Mouse (Mus musculus) T-helper 1 cell (primary cell): ENCODE results near the gene Lalba.
"Not testable (repeated sequence)": the region's sequence is repeated elsewhere in the genome, so short reads cannot be mapped to it uniquely, and the experiment has no call there.

Experiments
- in situ Hi-C: fragments of 300-600 bp; cut with MboI, MseI; formaldehyde crosslinking; loops from one replicate; pipeline ENCODE4 v1.15.1; 2025; ENCODE audit warnings: high pct_unique_total_duplicates

Gene Lalba

DNA sequence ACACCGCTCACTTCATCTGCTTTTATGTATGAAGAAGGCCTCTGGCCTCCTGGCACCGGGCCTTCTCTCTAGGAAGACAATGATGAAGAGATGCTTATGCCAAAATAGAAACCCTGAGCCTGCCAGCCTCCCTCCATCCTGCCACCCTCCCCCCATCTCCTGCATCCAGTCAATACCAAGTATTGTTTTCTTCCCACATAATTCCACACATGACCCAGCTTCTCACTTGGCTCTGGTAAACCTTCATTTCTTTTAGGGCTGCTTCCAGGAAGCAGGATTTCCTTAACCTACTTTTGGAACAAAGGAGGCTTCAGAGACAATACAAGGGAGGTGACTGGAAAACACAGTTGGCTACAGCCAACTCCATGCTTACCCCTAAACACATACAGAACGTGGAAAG is at the start of gene Lalba:
Gene Lalba (minus strand): TSS at position 21 of the 400 bp plus-strand sequence.
- in situ Hi-C loops = no loop called here

DNA sequence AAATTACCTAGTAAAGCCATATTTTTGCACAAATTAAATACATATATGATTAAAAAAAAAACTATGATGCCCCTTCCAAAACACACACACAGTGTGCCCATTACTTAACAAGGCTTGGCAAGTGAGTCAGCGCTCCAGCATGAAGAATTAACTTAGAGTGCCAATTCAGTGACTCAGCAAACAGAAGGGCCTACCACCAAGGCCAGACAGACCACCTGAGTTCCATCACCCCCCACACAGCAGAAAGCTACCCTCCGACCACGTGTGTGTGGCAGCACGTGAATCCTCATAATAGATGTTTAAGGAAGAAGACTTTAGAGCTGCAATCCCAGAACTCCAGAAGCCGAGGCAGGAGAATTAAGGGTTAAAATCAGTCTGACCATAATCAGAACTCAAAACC is 49.8 kb upstream of the Lalba start:
- in situ Hi-C loops = loop anchor here (25.0 kb wide), 1 partner anchor 1455 kb away; no protein-coding TSS in a partner anchor

DNA sequence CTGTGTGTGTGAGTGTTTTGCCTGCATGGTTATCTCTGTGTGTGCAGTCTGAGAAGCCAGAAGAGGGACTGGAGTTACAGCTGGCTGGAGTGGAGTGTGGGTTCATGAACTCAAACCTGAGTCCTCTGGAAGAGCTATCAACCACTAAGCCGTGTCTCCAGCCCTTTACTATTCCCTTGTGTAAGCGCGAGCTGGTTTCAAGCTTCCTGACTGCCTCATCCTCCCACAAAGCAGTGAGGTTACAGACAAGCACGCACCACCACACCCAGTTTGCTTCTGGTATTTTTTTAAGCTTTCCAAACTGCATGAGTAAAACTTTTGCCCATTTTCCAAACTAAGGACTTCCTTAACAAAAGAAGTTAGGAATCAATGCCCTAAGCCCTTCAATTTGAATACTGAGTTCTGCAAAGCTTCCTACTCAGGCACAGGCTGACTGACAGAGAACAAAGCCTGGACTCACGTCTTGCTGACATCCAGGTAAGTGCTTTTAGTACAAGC is 45.6 kb upstream of the Lalba start:
- in situ Hi-C loops = loop anchor here (25.0 kb wide), 1 partner anchor 1459 kb away; no protein-coding TSS in a partner anchor

- in situ Hi-C loops = loop anchor here (25.0 kb wide), 1 partner anchor 1460 kb away; no protein-coding TSS in a partner anchor
Measured at GRCm38 (mm10) chr15:98527056-98527771, 44.7 kb upstream of the Lalba start.

DNA sequence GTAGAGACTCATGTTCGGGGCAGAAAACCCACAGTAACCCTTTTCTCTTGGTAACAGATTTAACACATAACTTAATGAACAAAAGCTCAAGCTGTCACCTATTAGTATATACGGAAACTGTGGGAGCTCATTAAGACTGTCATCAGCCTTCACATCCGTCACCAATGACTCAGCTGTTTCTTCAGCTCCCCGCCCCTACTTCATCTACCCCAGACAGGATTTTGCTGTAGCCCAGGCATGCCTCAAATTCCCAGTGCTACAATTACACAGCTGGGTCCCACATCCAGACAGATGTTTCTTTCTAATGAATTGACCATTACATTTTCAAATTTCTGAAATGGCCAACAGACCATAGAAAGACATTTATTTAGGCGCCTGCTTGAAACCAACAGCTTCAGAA is 43.5 kb upstream of the Lalba start:
- in situ Hi-C loops = loop anchor here (25.0 kb wide), 1 partner anchor 1461 kb away; no protein-coding TSS in a partner anchor

- in situ Hi-C loops = no loop called here
Measured at GRCm38 (mm10) chr15:98521245-98521644, 38.7 kb upstream of the Lalba start.

DNA sequence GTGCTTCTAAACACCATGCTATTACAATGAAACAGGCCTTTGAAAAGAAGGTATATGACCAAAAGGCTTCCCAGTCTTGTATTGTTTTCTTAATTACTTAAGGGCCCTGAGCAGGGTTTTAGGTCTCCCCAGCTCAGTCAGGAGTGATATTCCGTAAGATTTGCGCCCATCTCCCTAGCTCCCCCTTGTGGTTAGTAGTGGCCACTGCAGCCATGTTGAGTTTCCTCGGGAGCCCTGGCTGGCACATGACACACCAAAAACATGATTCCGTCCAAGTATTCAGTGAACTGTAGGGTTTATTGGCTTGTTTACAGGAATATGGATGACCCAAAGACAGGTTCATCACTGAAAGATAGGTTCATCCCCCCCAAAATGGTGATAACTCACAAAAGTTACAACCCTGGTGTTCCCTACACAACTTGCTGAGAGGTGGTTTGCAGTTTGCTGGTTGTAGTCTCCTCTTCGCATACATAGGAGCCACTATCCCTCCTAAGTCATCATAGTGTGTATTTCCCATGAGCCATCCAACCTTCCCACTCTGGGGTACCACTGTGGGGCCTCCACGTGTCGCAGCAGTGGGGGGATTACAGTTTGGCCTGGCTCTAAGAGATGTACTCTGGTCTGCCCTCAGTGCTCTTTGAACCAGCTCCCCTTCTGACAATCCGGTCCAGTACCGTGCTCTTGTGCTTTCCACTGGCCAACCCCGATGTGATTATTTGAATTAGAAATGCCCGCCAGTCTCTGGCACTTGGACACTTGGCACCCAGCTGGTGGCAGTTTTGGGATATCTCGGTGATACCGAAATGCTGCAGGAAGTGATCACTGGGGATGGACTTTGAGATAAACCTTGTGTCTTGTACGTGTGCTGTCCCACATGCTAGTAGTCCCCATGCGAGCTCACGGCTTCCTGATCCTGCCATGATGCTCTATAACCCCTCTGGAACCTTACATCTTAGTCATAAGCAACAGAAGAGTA is 35.1 kb upstream of the Lalba start:
- in situ Hi-C loops = no loop called here

- in situ Hi-C loops = not testable (repeated sequence)
Measured at GRCm38 (mm10) chr15:98514845-98515244, 32.3 kb upstream of the Lalba start.

DNA sequence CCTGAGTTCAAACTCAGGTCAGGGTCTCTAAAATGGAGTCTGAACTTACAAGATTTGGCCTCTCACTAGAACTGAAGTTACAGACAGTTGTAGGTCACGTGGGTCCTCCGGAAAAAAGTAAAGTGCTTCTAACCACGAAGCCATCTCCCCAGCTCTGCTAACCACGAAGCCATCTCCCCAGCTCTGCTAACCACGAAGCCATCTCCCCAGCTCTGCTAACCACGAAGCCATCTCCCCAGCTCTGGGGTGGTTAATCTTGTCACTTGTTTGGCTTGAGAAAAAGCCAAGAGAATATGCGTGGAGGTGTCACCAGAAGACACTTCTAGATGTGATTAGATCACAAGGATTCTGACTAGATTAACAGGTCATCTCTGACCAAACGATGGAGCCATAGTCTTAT is 31.6 kb upstream of the Lalba start:
- in situ Hi-C loops = no loop called here

DNA sequence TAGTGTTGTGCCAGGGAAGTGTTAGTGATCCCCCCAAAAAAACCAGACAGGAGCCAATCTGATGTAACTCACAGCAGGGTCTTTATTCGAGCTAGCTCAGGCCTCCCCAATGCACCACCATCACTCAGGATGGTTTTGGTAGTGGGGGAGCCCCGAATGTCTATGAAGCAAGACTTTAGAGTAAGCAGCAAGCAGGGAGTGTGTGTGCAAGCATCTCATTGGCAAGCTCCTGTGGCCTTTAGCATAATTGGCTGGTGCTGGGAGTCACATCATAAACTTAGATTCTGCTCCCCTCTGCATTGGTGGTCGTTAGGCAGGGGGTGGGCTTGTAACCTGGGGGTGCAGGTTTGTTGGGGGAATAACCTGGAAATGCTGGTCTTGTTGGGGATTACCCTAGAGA is 31.2 kb upstream of the Lalba start:
- in situ Hi-C loops = not testable (repeated sequence)

- in situ Hi-C loops = no loop called here
Measured at GRCm38 (mm10) chr15:98512799-98513321, 30.3 kb upstream of the Lalba start.

DNA sequence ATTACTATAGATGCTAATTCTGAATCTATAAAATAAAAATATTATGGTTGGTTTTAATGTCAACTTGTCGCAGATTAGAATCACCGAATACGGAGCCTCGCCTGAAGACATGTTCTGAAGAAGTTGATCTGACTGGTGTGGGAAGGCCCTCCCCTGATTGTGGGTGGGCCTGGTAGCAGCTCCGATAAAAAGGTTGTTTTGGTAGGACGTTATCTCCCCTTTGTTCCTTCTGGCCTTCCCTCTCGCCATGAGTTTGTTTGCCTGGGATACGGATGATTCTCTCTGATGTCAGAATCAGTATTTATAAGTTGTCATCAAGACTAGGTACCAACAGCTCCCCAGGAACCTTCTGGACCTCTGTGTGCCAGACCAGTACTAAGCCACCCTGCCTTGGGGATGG is 29.7 kb upstream of the Lalba start:
- in situ Hi-C loops = no loop called here

- in situ Hi-C loops = no loop called here
Measured at GRCm38 (mm10) chr15:98511386-98511928, 28.9 kb upstream of the Lalba start.

- in situ Hi-C loops = no loop called here
Measured at GRCm38 (mm10) chr15:98510438-98511385, 28.2 kb upstream of the Lalba start.

DNA sequence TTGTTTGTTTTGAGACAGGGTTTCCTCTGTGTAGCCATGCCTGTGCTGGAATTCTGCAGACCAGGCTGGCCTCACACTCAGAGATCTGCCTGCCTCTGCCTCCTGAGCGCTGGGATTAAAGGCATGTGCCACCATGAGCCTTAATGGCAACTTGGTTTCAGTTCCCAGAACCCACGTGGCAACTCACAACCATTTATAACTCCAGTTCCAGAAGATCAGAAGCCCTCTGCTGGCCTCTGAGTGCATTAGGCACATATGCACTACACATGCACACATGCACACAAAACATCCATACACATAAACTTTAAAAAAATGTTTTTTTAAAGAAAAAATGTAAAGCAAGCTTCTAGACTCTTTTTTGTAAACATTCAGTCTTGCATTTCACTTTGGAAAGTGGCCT is 26.9 kb upstream of the Lalba start:
- in situ Hi-C loops = loop anchor here (10.0 kb wide), 1 partner anchor 325 kb away; no protein-coding TSS in a partner anchor

DNA sequence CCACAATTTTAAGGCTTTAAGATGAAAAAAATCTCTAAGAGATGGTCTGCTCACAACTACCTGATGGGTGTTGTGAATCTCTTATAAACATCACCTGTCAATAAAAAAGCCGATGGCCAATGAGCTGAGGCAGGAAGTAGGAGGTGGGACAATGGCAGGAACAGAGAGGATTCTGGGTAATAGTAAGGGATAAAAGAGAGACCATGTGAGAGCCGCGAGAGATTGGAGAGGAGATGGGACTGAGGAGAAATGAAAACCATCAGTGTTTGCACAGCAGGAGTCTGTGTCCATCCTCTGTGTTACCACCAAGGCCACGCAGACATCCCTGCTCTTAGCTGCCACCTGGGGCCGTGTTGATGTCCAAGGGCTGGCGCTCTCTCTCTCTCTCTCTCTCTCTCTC is 24.8 kb upstream of the Lalba start:
- in situ Hi-C loops = loop anchor here (10.0 kb wide), 1 partner anchor 323 kb away; no protein-coding TSS in a partner anchor

DNA sequence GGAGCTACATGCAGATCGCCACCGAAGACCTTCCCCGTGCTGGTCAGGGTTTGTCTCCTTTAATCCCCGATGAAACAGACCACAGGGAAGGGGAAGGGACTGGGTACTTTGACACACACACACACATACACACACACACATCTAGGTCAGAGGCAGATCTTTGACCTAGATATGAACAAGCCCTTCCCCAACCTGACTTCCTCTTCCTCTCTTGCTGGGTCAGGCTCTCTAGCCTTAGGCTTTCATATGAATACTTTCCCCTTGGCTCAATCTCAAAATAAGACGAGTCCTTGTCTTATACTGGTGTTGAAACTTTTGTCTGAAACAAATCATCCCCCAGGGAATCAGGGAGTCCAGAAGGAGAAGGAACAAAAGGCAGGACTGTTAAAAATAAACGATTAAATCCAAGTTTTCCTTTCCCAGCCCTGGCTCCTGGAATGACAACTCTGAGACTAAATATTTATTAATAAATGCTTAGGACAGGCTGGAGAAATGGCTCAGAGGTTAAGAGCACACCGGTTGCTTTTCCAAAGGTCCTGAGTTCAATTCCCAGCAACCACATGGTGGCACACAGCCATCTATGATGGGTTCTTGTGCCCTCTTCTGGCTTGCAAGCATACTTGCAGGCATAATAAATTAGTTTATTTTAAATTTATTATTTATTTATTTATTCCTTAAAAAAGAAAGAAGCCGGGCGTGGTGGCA is 23.9 kb upstream of the Lalba start:
- in situ Hi-C loops = loop anchor here (10.0 kb wide), 1 partner anchor 322 kb away; no protein-coding TSS in a partner anchor

GRCm38 (mm10) chr15:98504514-98504913 is 22.0 kb upstream of the Lalba start:
- in situ Hi-C loops = loop anchor here (10.0 kb wide), 1 partner anchor 320 kb away; no protein-coding TSS in a partner anchor

DNA sequence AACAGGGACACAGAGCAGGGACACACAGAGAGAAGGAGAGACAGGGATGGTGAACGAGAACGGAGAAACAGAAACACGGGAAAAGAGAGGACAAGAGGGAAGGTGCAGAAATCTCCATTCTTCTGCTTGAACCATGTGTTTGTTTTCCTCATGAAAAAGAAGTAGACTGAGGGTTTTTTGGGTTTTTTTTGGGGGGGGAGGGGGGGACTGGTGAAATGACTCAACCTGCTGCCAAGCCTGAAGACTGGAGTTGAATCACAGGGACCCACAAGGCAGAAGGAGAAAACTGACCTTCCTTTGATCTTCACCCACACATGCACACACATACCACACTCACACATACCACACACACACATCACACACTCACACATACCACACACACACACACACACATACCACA is 20.8 kb upstream of the Lalba start:
- in situ Hi-C loops = loop anchor here (10.0 kb wide), 1 partner anchor 319 kb away; no protein-coding TSS in a partner anchor
